Mouse (Mus musculus) embryo, embryonic 9.5 days (tissue): ENCODE results near the gene Treml2.

Experiments used
- DNase-seq: peaks from one replicate; pipeline ENCODE4 v3.0.0-alpha.2; 2017; ENCODE audit errors: extremely low spot score

Treml2 gene

DNA sequence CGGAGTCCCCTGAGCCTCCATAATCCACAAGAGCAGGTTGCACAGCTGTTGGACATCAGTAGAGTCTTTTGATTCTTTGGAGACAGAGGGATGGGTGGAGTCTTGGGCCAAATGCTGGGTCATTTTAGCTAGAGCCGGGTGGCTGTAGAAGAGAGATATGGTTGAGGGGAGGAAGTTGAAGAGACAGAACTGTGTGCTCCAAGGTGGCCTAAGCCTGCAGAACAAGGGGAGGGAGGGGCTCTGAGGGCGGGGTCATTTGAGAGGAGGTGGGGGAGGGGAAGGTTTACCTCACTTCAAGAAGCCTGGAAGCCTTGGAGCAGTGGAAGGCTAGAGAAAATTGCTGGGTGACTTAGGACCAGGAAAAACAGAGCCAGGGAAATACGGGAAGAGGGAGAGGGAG is at the start of gene Treml2:
Gene Treml2, plus strand, starts transcription at position 296 of the 400 bp plus-strand sequence.
- DNase-seq, result peak; percentile 8

DNA sequence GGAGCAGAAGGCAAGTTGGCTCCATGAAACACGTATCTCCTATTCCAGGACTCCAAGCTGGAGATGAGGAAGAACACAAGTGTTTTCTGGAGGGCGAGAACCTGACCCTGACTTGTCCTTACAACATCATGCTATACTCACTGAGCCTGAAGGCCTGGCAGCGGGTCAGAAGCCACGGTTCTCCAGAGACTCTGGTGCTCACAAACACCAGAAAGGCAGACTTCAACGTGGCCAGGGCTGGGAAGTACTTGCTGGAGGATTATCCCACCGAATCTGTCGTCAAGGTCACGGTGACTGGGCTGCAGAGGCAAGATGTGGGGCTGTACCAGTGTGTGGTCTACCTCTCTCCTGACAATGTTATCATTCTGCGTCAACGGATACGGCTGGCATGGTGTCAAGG is 49.8 kb upstream of the Treml2 start:
- DNase-seq, result no peak

DNA sequence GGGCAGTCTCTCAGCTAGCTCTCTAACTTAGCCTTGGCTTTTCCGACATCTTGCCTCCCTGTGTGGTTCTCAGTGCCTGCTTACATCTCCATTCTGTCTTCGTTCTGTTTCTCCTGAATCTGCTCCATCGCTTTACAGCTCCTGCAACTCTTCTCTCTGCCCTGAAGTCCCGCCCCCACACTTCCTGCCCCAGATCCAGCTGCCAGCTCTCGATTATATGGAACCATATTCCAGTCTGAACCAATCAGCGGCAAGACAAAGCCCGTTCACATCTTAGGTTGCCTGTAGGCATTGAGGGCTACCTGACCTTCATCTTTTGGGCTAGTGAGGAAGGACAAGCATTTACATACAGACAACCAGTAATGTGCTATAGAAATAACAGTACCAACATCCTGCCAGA is 48.7 kb upstream of the Treml2 start:
- DNase-seq, result no peak

DNA sequence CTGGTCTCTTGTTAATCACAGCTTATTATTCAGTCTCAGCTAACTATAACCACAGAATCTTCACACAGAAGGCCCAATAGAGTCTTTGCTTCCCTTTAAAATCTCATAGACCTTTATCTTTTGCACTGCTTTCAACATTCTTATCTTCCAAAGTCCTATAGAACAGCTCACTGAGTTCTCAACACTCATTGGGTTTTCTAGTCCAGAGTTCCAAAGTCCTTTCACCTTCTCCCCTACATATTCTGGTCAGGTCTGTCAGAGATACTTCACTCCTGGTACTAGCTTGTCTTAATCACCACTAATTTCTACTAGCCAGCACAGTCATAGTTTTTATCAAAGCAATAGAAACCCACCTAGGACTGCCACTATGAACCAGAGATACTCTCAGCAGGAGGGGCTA is 42.7 kb upstream of the Treml2 start:
- DNase-seq, result no peak

DNA sequence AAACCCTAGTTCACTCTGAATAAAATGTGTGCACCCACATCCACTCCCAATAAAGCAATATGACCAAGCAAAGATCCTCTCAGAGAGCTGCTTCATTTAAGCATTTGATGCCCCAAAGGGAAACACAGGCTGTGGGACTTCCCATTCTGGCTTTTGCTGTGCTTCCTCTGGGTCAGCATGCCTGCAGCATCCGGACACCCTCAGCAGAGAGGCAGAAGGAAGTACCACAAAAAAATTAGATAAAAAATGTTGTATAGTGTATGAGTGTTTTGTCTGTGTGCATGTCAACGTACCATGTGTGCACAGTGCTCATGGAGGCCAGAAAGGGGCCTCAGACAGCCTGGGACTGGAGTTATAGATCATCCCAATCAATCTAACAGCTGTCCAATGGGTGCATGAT is 37.4 kb upstream of the Treml2 start:
- DNase-seq, result no peak

DNA sequence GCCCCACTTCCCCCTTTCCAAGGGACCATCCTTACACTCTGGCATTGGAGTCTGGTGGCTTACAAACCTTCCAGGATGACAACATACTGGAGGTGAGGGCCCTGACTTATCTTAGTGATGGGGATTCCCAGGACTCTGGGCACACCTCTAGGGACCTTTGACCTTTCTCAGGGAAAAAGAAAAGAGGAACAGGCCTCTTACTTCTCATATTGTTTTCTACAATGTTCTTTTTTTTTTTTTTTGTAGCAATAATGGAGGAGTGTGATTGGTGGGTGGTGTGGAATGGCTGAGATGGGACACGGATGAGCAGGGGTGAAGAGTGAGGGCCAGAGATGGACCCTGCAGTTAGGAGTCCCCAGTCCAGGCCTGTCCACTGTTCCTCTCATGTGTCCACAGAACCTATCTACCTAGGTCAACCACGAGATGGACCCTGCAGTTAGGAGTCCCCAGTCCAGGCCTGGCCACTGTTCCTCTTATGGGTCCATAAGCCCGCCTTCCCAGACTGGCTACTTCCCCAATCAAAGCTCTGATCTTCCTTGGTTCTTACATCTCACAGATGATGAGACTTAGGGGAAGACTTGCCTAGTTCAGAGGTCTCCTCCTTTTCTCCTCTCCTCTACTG is 35.4 kb upstream of the Treml2 start, which contains the start of gene Treml4:
Gene Treml4, plus strand, starts transcription at position 555 of the 622 bp plus-strand sequence.
- DNase-seq, result no peak

DNA sequence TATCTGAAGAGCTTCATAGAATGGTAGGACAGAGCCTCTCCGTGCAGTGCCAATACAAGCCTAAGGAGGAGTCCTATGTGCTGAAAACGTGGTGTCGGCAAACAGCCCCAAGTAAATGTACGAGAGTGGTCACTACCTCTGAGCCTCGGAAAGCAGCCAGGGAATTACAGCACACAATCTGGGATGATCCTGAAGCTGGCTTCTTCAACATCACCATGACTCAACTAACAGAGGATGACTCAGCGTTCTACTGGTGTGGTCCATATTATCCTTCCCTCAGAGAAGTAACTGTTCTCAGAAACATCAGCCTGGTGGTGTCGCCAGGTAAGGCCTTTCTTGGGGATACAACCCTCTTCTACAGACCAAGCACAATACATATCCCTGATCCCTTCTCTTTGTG is 34.6 kb upstream of the Treml2 start:
- DNase-seq, result no peak

DNA sequence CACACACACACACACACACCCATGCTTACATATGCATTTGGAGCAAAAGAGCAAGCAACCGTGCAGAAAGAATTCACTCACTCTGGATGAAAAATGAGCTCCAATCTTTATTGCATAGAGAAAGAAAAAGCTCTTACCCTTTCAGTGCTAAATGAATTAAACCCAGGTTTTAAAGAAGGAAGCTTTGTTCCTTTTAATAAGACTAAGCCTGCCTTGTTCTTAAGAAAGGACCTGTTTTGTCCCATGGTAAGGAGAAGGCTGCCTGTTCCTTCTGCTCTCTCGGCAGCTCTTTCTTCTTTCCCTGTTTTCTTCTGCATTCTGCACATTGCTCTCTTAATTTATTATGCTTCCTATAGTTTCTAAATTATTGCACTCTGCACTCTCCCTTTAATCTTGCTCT is 33.2 kb upstream of the Treml2 start:
- DNase-seq, result no peak

DNA sequence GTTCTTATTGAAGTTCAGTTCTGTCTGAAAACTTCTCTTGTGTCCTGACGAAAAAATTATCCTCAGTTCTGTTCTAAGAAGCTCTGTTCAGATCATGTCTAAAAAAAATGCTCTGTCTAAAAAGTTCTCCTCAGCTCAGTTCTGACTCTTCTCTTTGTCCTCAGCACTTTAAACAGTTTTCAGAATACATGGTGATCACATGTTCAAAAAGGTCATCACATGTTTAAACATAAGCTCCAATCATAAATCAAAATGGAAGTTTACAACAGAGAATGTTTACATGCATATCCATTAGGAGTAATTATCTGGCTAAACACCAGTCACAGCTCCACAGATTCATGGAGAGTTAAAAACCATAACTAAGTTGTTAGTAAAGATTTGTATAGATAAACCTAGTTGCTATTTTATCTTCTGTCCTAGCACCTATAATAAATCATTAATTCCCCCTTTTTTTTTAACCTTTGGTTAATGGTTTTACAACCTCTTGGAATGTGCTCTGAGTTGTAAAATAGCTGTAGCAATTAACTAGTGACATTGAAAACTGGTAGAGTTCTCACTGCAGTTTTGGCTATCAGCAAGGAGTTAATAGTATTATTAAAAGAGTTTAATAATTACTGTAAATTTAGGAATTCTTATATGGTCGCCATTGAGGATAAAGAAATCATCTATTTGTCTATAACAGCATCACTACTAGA is 32.5 kb upstream of the Treml2 start:
- no peak for DNase-seq

DNA sequence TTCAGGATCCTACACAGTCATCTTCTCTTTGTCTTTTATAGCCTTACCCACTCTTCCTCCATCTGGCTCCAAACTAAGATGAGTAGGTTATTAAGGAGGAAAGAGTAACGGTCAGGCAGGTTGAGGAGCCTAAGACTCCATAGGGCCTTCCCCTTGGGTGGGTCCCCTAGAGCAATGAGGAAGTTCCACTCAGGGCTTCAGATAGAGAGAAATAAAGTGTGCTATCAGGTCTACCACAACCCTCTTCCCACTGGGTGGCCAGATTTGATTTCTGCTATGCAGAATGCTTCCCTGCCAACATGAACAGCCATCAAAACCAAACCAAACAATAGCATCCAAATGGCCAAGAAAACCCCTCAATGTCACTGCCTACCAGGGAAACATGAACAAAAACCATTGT is 31.7 kb upstream of the Treml2 start:
- DNase-seq, result no peak

DNA sequence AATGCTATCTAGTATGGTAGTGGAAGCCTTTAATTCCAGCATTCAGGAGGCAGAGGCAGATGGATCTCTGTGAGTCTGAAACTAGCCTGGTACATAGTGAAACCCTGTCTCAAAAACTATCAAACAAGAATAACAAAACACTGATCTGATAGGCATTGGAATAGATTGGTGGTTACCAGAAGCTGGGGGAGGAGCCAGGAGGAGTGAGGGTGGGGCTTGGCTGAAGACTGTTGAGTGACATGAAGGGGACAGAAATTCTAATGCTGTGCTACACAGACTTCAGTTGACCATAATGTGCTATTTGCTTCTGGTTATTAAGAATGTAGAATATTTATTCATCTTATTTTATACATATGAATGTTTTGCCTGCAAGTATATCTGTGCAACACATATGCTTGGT is 31.0 kb upstream of the Treml2 start:
- no peak for DNase-seq

DNA sequence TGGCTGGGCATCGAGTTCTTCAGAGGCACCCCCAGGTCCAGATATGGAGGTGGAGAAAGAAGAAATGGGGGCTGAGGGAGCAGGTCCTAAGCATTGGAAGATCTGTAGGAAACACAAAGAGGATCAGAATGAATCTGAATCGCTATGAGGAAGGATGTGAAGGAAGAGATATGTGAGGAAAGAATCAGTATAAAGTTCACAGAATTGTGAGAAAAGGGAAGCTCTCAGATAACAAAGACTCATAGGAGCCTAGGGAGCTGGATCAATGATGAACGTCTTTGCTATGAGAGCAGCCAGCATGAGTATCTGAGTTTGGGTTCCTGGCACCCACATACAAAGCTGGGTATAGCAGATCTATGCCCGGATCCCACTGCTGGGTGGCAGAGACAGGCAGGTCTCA is 29.5 kb upstream of the Treml2 start:
- DNase-seq, result no peak

DNA sequence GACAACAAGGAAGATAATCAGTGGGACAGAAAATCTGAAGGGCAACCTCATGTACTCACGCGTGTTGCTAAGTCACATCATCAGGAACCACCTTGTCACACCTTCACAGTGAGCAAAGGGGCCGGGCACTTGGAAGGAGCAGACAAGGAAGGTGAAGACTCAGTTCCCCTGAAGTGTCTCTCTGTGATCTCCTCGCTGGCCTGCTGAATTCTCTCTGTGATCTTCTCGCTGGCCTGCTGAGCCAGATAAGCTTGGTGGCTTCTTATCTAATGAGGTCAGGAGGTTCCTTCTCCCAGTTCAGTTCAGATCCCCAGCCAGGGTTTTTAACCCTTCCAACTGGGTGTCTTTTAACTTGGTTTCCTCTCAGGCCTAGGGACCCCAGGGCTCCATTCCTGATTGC is 27.1 kb upstream of the Treml2 start:
- DNase-seq, result no peak

DNA sequence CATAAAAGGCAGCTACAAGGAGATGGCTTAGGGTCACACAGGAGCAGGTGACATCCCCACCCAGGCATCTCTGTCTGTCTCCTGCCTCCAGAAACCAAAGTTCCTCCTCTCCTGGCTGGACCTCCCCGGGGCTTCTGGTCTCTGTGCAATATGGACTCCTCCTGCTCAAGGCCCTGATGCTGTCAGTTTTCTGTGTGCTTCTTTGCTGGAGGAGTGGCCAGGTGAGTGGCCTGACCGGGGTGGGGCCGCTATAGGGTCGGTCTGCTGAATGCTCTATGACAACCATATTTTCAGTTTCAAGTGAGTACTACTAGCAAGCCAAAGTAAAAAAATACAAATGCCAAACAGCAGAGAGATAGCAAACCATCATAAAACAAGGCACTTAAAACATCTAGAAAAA is 26.7 kb upstream of the Treml2 start:
- DNase-seq, result no peak

DNA sequence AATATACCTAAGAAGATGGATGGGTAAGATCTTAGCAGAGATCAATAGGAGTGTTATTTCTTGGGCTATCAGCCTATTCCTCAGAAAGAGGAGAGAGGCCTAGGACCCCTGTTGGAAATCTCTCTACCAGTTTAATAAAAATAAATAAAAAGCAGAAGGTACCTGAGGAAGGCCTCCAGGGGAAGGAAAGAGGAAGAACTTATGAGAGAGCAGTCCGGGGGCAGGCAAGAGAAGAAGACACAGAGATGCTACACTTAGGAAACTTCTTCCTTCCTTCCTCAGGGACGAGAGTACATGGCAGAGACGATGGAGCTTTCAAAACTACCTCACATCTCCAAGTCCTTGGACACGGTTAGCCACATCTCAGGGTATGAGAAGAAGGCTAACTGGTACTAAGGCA is 25.2 kb upstream of the Treml2 start:
- no peak for DNase-seq

DNA sequence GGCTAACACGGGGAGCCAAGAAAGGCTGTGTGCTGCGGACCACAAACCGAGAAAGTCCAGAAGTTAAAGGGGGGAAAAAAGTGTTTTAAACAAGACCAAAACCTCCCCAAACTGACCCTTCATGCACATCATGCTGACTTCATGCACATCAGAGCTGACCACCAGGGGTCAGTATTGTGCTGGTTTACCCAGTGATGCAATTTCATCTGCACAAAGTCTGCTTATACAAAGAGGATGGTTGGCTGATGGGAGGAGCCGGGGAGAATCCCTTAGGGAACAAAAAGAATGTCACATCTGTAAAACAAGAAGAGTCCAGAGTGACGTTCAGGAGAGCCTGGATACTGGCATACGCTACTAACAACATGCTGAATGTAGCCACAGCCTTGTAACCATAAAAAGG is 24.4 kb upstream of the Treml2 start:
- peak; percentile 75 for DNase-seq

DNA sequence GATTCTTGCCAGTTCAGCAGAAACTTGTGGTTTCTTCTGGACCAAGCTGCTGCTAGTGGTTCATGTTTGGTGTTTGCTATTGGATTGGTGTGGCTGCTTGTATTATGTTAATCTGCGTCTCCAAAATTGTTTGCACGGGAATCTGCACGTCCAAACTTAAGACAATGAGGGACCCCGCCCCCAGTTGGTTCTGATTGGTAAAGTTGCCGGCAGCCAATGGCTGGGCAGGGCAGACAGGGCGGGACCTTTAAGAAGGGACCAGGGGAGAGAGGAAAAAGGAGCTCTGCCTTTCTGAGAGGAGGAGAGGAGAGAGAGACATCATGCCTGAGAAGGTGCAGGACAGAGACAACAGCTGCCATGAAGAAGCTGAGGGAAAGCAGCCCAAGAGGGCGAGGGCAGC is 23.6 kb upstream of the Treml2 start:
- no peak for DNase-seq

DNA sequence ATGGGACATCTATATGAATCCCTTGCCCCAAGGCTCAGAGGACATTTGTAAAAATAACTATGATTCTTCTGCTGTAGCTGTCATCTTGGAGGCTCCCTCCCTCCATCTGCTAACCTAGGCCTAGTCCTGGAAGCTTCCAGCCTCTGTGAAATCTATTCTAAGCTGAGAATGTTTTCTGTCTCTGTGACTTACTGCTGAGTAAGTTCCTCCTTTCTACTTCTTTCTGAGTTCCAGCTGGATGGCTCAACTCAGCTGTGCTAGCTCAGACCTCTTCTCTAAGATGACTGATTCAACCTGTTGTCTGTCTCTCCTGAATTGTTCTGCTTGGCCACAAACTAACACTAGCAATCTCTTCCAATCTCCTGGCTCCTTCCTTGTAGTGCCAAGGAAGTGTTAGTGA is 20.9 kb upstream of the Treml2 start:
- no peak for DNase-seq

DNA sequence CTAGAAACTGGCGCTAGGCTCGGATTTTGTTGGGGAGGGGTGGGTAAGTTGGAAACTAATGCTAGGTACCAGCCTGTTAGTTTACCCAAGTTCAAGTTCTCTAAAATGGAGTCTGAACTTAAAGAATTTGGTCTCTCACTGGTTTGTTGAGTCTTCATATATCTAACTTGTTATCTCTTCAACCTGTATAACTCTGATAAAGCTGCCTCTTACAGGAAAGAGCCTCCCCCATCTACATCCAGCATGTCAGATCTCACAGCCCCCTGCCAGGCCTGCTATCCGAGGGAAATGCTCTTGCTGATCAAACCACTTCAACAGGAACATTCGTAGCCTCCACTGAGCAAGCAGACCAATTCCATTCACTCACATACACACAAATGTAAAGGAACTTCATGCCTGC is 20.3 kb upstream of the Treml2 start:
- no peak for DNase-seq

DNA sequence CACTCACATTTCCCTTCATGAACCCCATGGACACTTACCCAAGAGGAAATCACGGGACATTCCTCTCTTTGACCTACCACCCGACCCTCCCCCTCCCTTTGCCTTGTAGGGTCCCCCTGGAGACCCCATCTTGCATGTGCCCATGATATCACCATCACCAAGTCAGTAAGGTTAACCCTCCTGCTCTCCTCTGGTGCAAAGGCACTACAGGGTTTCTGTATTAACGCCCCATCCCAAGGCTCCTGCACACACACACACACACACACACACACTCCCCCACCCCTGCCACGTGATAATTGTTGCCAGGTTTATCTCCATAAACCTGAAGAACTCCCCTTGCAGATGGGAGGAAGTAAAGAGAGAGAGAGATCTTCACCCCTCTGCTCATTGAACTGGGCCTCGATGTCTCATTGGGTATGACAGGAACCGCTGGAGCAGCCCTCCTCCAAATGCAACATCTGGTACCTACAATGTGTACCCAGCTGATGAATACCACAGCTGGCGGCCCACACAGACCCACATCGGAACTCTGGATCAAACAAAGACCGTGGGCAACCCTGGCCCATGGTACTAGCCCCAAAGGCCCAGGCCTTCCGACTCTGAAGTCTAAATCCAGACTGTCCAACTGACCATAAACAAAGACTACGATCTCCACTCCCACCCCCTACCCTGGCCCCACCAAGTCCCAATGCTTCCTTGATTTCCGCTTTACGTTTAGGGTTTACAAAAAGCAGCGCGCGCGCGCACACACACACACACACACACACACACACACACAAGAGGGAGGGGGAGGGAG is 18.2 kb upstream of the Treml2 start:
- no peak for DNase-seq

DNA sequence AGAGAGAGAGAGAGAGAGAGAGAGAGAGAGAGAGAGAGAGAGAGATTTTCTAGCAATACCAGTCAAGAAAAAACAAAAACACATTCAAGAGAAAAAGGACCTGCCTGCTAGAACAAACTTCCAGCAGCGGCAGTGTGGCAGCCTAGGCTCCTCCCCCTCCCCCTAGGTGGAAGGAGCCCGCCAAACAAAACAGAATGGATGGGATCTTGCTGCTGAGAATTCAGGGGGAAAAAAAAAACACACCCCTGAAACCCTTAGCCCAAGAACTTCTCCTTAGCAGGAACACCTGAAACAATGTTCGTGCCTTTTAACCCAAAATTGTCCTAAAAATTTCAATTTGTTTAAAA is 17.6 kb upstream of the Treml2 start:
- peak; percentile 53 for DNase-seq

DNA sequence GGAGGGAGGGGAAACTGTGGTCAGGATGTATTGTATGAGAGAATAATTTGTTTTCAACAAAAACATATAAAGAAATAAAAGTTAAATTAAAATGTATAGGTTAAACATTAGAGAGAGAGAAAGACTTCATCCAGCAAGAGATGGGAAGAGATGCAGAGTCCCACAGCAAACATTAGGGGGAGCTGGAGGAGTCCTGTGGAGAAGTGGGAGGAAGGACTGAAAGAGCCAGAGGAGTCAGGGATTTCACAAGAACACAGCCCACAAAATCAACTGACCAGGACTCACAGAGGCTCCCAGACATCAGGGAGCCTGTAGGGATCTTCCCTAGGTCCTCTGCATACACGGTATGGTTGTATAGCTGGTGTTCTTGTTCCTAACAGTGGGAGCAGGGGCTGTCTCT is 12.5 kb upstream of the Treml2 start:
- no peak for DNase-seq

DNA sequence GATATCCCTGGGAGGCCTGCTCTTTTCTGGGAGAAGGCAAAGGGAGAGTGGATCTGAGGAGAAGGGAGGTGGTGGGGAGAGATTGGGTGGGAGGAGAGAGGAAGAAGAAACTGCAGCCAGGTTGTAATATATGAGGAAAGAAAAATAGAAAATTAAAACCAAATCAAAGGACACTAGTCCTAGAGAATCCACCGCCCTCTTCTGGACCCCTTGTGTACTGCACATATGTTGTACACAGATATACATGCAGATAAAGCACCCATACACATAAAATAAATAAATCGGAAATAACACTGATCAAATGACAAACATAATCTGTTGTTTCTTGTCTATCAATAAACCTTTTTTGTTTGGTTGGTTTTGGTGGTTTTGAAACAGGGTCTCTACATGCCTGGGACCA is 12.0 kb upstream of the Treml2 start:
- no peak for DNase-seq
